Mouse (Mus musculus) ES-E14 (cell line): Measurements from ENCODE around the gene Pla2g5.

Experiments used
- HCFC1 ChIP-seq: IDR thresholded peaks from 2 replicates; pipeline ENCODE4 v1.6.1; 2012; ENCODE audit warnings: low read length, inconsistent platforms, borderline replicate concordance; ENCODE audit not compliant: insufficient read depth
- MAFK ChIP-seq: IDR thresholded peaks from 2 replicates; pipeline ENCODE4 v1.6.1; 2014; ENCODE audit warnings: mild to moderate bottlenecking, low read depth, low read length, inconsistent platforms; ENCODE audit not compliant: insufficient read depth
- ZC3H11A ChIP-seq: IDR thresholded peaks from 2 replicates; pipeline ENCODE4 v1.6.1; 2012; ENCODE audit warnings: low read depth, mild to moderate bottlenecking, inconsistent platforms, low read length, borderline replicate concordance

DNA sequence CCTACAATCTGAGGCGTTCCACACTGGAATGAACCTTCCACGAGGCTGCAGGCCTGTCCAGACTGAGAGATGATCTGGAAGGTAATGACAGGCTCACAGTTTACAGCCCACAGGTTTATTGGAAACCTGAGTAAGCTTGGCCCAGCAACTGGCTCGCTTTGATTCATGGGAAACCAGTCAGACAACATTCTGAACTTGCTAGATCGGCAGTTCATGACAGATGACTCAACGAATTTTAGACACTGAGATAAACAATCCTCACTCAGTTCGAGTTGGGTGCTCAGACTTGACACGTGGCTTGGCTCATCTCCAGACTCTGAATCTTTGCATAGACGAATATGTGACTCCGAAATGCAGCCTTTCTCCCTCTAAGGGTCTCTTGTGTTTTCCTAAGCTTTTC, 70.7 kb downstream of the Pla2g5 start:
- TF ChIP-seq ZC3H11A = no peak
- TF ChIP-seq MAFK = peak; percentile 67; the same call in 1 of the 2 replicates
- no peak for TF ChIP-seq HCFC1
